Comparison of ENCODE assay signal across 7 mouse cellular contexts in genomic region chr15:78554545-78555313, GRCm38 (mm10). TPM values are rescaled to one million over a fixed set of nuclear protein-coding genes. Genes with fewer than 3 reads are reported as not detected.
DNase-seq lines count a peak whose midpoint lies in the region; ATAC-seq and TF ChIP-seq lines count a peak whose summit lies in the region.

No protein-coding gene starts in this region.

- TF ChIP-seq EP300 in liver, embryonic 14.5 days (IDR thresholded peaks at IDR 0.05; ENCODE audit: low read depth) = no peak

- peak overlapping the region; percentile 6; the same call in 1 of the 2 replicates for H3K4me3 ChIP-seq in kidney, embryonic 14.5 days (ENCODE audit: low read length)
- H3K4me3 ChIP-seq in ES-E14 (ENCODE audit: insufficient read depth in 1 of 2, low read depth in 1 of 2, low read length in 2 of 2, poor library complexity in 1 of 2, severe bottlenecking in 1 of 2) = peak overlapping the region; percentile 72 to 91
- peak overlapping the region; percentile 6 for H3K4me3 ChIP-seq in embryonic facial prominence, embryonic 12.5 days
- H3K4me3 ChIP-seq in liver, embryonic 14.5 days (ENCODE audit: insufficient read depth in 1 of 2, low read depth in 2 of 2, low read length in 2 of 2) = peak overlapping the region; percentile 9 to 14; a peak in 1 of 4 replicates

- H3K27me3 ChIP-seq in kidney, embryonic 14.5 days (ENCODE audit: control insufficient read depth, insufficient read depth, low read length) = no peaks in the 10 kb centered on the region
- no peaks in the 10 kb centered on the region for H3K27me3 ChIP-seq in embryonic facial prominence, embryonic 12.5 days
- H3K27me3 ChIP-seq in liver, embryonic 14.5 days (ENCODE audit: control insufficient read depth, insufficient read depth, low read length) = no peaks in the 10 kb centered on the region

- peaks cover 13% of the 10 kb centered on the region; the same call in 1 of the 2 replicates for H3K4me1 ChIP-seq in kidney, embryonic 14.5 days (ENCODE audit: control insufficient read depth, insufficient read depth, low read length)
- peaks cover 0 to 4% of the 10 kb centered on the region in 2 experiments; a peak in 1 of 4 replicates for H3K4me1 ChIP-seq in ES-E14 (ENCODE audit: control insufficient read depth in 2 of 2, insufficient read depth in 2 of 2, low read length in 2 of 2, poor library complexity in 1 of 2)
- no peaks in the 10 kb centered on the region for H3K4me1 ChIP-seq in embryonic facial prominence, embryonic 12.5 days
- H3K4me1 ChIP-seq in liver, embryonic 14.5 days (replicated peaks; ENCODE audit: control insufficient read depth in 2 of 2, insufficient read depth in 2 of 2, low read length in 1 of 2) = no peaks in the 10 kb centered on the region

- DNase-seq in kidney, adult 8-10 months = no peak
- DNase-seq in ES-E14 (ENCODE audit: low read depth, low spot score) = no peak
- DNase-seq in liver, embryonic 14.5 days (ENCODE audit: low read depth in 3 of 3, low spot score in 3 of 3) = no peak
- no peak for DNase-seq in spleen, postnatal 4 days (ENCODE audit: low spot score in 2 of 2)
- no peak for DNase-seq in layer of hippocampus, adult 9-10 months (ENCODE audit: low spot score)

- H3K4me2 ChIP-seq in kidney, embryonic 14.5 days (replicated peaks; ENCODE audit: low read depth, low read length) = peak overlapping the region; percentile 24; the same call in 1 of the 2 replicates
- H3K4me2 ChIP-seq in embryonic facial prominence, embryonic 12.5 days (replicated peaks) = peak overlapping the region; percentile 31
- no peak overlapping the region; the same call in 1 of the 2 replicates for H3K4me2 ChIP-seq in liver, embryonic 14.5 days (ENCODE audit: low read depth)

- H3K9ac ChIP-seq in kidney, embryonic 14.5 days (ENCODE audit: low read depth, low read length) = no peak overlapping the region
- peak overlapping the region; percentile 79 for H3K9ac ChIP-seq in ES-E14 (ENCODE audit: insufficient read depth, low read depth, low read length, poor library complexity, severe bottlenecking)
- no peak overlapping the region for H3K9ac ChIP-seq in embryonic facial prominence, embryonic 12.5 days
- no peak overlapping the region for H3K9ac ChIP-seq in liver, embryonic 14.5 days (replicated peaks)

- H3K36me3 ChIP-seq in kidney, embryonic 14.5 days (ENCODE audit: control insufficient read depth, insufficient read depth, low read length) = no peaks in the 10 kb centered on the region
- peaks cover 4% of the 10 kb centered on the region; the same call in 1 of the 2 replicates for H3K36me3 ChIP-seq in ES-E14 (ENCODE audit: control insufficient read depth, insufficient read depth, low read length, poor library complexity, severe bottlenecking)
- no peaks in the 10 kb centered on the region for H3K36me3 ChIP-seq in embryonic facial prominence, embryonic 12.5 days
- H3K36me3 ChIP-seq in liver, embryonic 14.5 days (replicated peaks; ENCODE audit: control insufficient read depth, insufficient read depth, low read depth) = no peaks in the 10 kb centered on the region

- no peak overlapping the region for H3K27ac ChIP-seq in kidney, embryonic 14.5 days (ENCODE audit: low read depth, low read length)
- 0 out of 2 replicates have a peak overlapping the region, but pooled peaks have one; percentile 17 for H3K27ac ChIP-seq in ES-E14 (ENCODE audit: insufficient read depth, low read depth, low read length, poor library complexity, severe bottlenecking)
- no peak overlapping the region for H3K27ac ChIP-seq in embryonic facial prominence, embryonic 12.5 days
- H3K27ac ChIP-seq in liver, embryonic 14.5 days = no peak overlapping the region

- H3K9me3 ChIP-seq in kidney, embryonic 14.5 days (ENCODE audit: control insufficient read depth, low read length) = peaks cover 9% of the 10 kb centered on the region
- no peaks in the 10 kb centered on the region for H3K9me3 ChIP-seq in ES-E14 (ENCODE audit: control insufficient read depth, insufficient read depth, low read depth, low read length)
- H3K9me3 ChIP-seq in embryonic facial prominence, embryonic 12.5 days = peaks cover 4% of the 10 kb centered on the region; the same call in 1 of the 2 replicates
- no peaks in the 10 kb centered on the region for H3K9me3 ChIP-seq in liver, embryonic 14.5 days (ENCODE audit: control insufficient read depth, low read length)

- no peak for ATAC-seq in kidney, embryonic 14.5 days (ENCODE audit: low FRiP score, low TSS enrichment)
- ATAC-seq in embryonic facial prominence, embryonic 12.5 days (ENCODE audit: insufficient number of reproducible peaks, insufficient read depth, low FRiP score, low TSS enrichment) = no peak
- ATAC-seq in liver, embryonic 14.5 days (ENCODE audit: insufficient read depth) = no peak

- in situ Hi-C loops in ES-E14 (cut with MboI; ENCODE audit: low sequenced_read_pairs in 2 of 2, unreplicated experiment in 2 of 2) = no loop called here

- 63% methylated on average over 25 of the region's 25 CpGs for WGBS in kidney, embryonic 14.5 days
- WGBS in embryonic facial prominence, embryonic 12.5 days = 49% methylated on average over 25 of the region's 25 CpGs
- 58% methylated on average over 25 of the region's 25 CpGs for WGBS in liver, embryonic 14.5 days (ENCODE audit: insufficient replicate concordance)

- TF ChIP-seq CTCF in liver, embryonic 14.5 days (IDR thresholded peaks at IDR 0.05; ENCODE audit: low read depth) = no peak

TF ChIP-seq in ES-E14, 5 proteins besides CTCF, POLR2A, EP300 and RAD21:
- TF ChIP-seq CHD2 (IDR thresholded peaks at IDR 0.05; ENCODE audit: low read depth, low read length) = peak; percentile 38; the same call in 1 of the 2 replicates
- TF ChIP-seq HCFC1 (IDR thresholded peaks at IDR 0.05; ENCODE audit: borderline replicate concordance, insufficient read depth, low read length) = no peak
- TF ChIP-seq MAFK (IDR thresholded peaks at IDR 0.05; ENCODE audit: insufficient read depth, low read depth, low read length) = no peak
- TF ChIP-seq ZC3H11A (IDR thresholded peaks at IDR 0.05; ENCODE audit: borderline replicate concordance, low read depth, low read length) = no peak
- no peak for TF ChIP-seq ZNF384 (IDR thresholded peaks at IDR 0.05; ENCODE audit: low read depth, low read length)

RNA-seq across cellular contexts. Expression of gene Sstr3, which starts 10.2 kb away (rescaled TPM):
- polyA plus RNA-seq in kidney, embryonic 14.5 days (2014; fragmentation: Nextera tagmentation; extraction: Ambion mirVana) = 0.21 and 0.23 TPM in 2 replicates
- 0.11 and 0.18 TPM in 2 replicates for total RNA-seq in ES-E14 (2012; rRNA removed)
- not detected in 2 replicates for polyA plus RNA-seq in embryonic facial prominence, embryonic 12.5 days (2016; fragmentation: Nextera tagmentation; extraction: Ambion mirVana)
- polyA plus RNA-seq in liver, embryonic 14.5 days (2012; rRNA removed) = 0.01 and 0.02 TPM in 2 replicates
- polyA plus RNA-seq in liver, embryonic 14.5 days (2014; fragmentation: Nextera tagmentation; extraction: Ambion mirVana) = 0.03 TPM in 1 of 2 replicates, not detected in the other

RNA-seq across cellular contexts. Expression of gene Rac2, which starts 17.9 kb away (rescaled TPM):
- polyA plus RNA-seq in kidney, embryonic 14.5 days (2014; fragmentation: Nextera tagmentation; extraction: Ambion mirVana) = 6.1 and 7.6 TPM in 2 replicates
- 2.6 and 2.9 TPM in 2 replicates for total RNA-seq in ES-E14 (2012; rRNA removed)
- 7.6 TPM in 2 replicates for polyA plus RNA-seq in embryonic facial prominence, embryonic 12.5 days (2016; fragmentation: Nextera tagmentation; extraction: Ambion mirVana)
- polyA plus RNA-seq in liver, embryonic 14.5 days (2012; rRNA removed) = 57.5 and 69.6 TPM in 2 replicates
- 108 and 117 TPM in 2 replicates for polyA plus RNA-seq in liver, embryonic 14.5 days (2014; fragmentation: Nextera tagmentation; extraction: Ambion mirVana)

RNA-seq across cellular contexts. Expression of gene C1qtnf6, which starts 23.5 kb away (rescaled TPM):
- polyA plus RNA-seq in kidney, embryonic 14.5 days (2014; fragmentation: Nextera tagmentation; extraction: Ambion mirVana) = 26.0 and 31.9 TPM in 2 replicates
- 1.1 and 1.8 TPM in 2 replicates for total RNA-seq in ES-E14 (2012; rRNA removed)
- polyA plus RNA-seq in embryonic facial prominence, embryonic 12.5 days (2016; fragmentation: Nextera tagmentation; extraction: Ambion mirVana) = 21.0 and 22.9 TPM in 2 replicates
- polyA plus RNA-seq in liver, embryonic 14.5 days (2012; rRNA removed) = 4.1 and 4.6 TPM in 2 replicates
- polyA plus RNA-seq in liver, embryonic 14.5 days (2014; fragmentation: Nextera tagmentation; extraction: Ambion mirVana) = 4.7 and 5.0 TPM in 2 replicates

RNA-seq across cellular contexts. Expression of gene Cyth4, which starts 42.1 kb away (rescaled TPM):
- 2.6 and 3.5 TPM in 2 replicates for polyA plus RNA-seq in kidney, embryonic 14.5 days (2014; fragmentation: Nextera tagmentation; extraction: Ambion mirVana)
- 2.3 and 2.7 TPM in 2 replicates for total RNA-seq in ES-E14 (2012; rRNA removed)
- 5.3 and 6.6 TPM in 2 replicates for polyA plus RNA-seq in embryonic facial prominence, embryonic 12.5 days (2016; fragmentation: Nextera tagmentation; extraction: Ambion mirVana)
- 6.4 and 7.6 TPM in 2 replicates for polyA plus RNA-seq in liver, embryonic 14.5 days (2012; rRNA removed)
- 4.3 and 4.9 TPM in 2 replicates for polyA plus RNA-seq in liver, embryonic 14.5 days (2014; fragmentation: Nextera tagmentation; extraction: Ambion mirVana)

RNA-seq across cellular contexts. Expression of gene Il2rb, which starts 59.7 kb away (rescaled TPM):
- polyA plus RNA-seq in kidney, embryonic 14.5 days (2014; fragmentation: Nextera tagmentation; extraction: Ambion mirVana) = 0.07 and 0.60 TPM in 2 replicates
- 0.62 TPM in 1 of 2 replicates, not detected in the other for total RNA-seq in ES-E14 (2012; rRNA removed)
- polyA plus RNA-seq in embryonic facial prominence, embryonic 12.5 days (2016; fragmentation: Nextera tagmentation; extraction: Ambion mirVana) = 0.06 and 0.09 TPM in 2 replicates
- 0.26 and 0.29 TPM in 2 replicates for polyA plus RNA-seq in liver, embryonic 14.5 days (2012; rRNA removed)
- 0.37 and 0.52 TPM in 2 replicates for polyA plus RNA-seq in liver, embryonic 14.5 days (2014; fragmentation: Nextera tagmentation; extraction: Ambion mirVana)

Comparison
In these comparisons a context has a peak if more than half of its experiments do, and no peak if none do; other contexts are left out.
1. H3K4me3 ChIP-seq: peak in every context shown above with its lines; median percentile 82 in ES-E14; 12 in liver, embryonic 14.5 days; 6 in kidney, embryonic 14.5 days; 6 in embryonic facial prominence, embryonic 12.5 days.